Mouse (Mus musculus): Measurements from ENCODE around the gene Sobp.

- TF ChIP-seq CTCF (IDR thresholded peaks at IDR 0.05; ENCODE audit: low read depth) (no peak), EP300 (IDR thresholded peaks at IDR 0.05; ENCODE audit: low read depth) (0 out of 2 replicates have a peak, but pooled peaks have one; percentile 29)
Observed at GRCm38 (mm10) chr10:43120688-43121450, 53.5 kb downstream of the Sobp start.

Data from liver, embryonic 14.5 days (tissue).